Mouse (Mus musculus): Measurements from ENCODE around the gene Tdrd12.
A peak's percentile ranks its signal among the peaks of the same experiment; 100 is the strongest.
"Not testable (repeated sequence)": the region's sequence is repeated elsewhere in the genome, so short reads cannot be mapped to it uniquely, and the experiment has no call there.

The Tdrd12 gene

DNA sequence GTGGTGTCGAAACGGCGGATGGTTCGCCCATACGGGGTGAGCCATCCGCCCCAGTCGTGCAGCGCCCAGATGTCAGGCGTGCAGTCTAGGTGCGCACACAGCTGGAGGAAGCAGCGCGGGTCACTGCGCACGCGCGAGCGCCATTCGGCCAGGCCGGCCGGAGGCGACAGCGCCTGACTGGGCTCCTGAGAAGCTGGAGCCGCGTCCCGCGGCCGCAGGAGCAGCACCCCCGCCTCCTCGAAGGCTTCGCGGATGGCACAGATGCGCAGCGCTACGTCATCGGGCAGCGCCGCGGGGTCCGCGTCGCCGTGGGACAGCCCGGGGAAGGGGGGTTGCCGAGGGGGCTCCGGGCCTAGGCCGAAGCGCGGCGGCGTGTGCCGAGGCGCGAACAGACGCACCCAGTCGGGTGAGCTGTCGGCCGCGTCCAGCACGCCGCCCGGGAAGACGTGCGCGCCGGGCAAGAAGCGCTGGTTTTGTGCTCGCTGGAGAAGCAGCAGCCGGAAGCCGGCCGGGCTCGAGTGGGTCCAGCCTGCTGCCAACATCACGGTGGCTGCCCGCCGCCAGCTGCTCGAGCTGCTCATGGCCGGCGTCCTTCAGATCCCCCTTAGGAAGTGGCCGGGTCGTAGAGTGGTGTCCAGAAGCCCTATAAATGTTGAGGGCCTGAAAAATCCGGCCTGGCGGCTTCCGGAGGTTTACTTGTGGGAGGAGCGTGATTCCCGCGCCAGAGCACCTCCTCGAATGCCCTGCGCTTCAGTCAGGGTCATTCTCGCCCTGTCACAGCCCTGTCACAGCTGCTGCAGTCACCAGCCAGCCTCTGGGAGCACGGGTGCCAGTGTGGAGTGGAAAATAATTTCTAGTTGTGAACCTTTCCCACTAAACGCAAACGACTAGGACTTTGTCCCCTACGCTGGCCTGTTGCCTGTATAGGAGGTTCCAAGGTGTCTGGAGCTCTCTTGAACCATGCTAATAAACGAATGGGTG is 18.0 kb upstream of the Tdrd12 start:
- peak; percentile 91 for DNase-seq

- peak; percentile 46 to 70 for DNase-seq
Measured at GRCm38 (mm10) chr7:35554605-35555175, 17.1 kb upstream of the Tdrd12 start.

DNA sequence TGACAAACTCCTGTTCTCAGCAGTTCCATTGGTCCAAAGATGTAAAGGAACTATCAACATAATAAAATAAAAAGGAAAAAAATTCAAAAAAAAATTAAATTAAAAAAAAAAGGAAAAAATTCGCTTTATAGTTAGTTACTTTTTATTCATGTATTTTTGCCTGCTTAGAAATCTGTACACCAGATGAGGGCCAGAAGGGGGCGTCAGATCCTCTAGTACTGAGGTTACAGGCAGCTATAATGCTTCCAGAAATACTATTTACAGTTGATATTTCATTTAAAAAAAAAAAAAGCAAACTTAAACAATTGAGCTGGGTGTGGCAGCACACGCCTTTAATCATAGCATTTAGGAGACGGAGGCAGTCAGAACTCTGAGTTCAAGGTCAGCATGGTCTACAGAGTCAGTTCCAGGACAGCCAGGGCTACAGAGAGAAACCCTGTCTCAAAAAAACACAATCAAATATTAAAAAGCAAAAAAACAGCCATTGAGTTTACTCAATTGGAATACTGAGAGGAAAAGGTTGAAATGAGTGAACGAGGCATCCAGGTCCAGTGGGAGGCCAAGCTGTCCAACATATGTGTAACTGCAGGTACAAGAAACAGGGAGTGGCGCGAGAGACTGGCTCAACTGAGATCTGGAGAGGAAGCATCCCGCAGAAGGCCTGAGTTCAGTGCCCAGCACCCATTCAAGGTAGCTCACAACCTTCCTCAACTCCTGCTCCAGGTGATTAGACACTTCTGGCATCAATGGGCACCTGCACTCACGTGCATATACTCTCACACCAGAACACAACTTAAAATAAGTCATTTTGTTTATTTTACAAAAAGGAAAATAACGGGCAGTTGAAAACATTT is 16.4 kb upstream of the Tdrd12 start:
- DNase-seq: peak; percentile 33 to 63

DNA sequence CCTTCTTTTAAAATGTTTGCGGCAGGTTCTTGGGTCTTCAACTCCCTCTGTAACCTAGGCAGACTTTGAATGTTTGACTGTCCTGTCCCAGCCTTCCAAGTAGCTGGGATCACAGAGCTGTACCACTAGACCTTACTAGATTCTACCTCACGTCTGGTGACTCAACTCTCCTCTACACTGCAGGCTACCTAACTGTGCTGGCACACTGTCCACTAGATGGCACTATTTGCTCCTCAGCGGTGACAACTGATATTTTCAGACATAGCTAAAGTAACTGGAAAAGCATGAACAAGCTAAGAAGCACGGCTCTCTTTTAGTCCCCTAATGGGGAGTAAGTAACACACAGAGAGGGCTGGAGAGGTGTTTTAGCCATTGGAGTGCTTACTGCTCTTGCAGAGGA is 8.3 kb upstream of the Tdrd12 start:
- DNase-seq: peak; percentile 44 to 71

DNA sequence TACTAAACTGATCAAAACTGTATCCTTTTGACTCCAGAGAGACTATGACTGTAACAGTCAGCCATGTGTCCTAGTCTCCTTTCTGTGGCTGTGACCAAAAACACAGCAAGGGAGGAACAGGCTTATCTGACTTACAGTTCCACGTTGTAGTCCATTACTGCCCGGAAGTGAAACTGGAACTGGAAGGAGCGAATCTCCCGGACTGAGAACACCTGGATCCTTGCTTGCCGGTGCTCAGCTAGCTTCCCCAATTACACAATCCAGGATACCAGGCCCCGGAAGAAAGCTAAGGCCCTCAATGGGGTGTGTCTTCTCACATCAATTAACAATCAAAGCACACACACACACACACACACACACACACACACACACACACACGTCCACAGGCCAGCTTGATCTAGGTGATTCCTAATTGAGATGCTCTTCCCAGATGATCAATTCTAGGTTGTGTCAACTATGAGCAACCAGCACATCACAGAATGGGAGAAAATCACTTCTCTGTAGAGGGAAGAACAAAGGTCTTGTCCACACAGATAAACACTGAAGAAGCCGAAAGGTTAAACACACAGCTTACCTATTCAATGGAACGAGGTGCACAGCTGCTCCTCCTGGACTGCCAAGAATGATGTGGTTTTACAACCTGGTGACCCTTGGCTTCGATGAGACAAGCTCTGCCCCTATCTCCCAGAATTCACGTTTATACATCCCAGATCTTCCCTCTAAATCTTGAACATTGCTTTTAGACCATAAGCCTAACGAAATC is 1.6 kb downstream of the Tdrd12 start:
- DNase-seq: no peak

DNA sequence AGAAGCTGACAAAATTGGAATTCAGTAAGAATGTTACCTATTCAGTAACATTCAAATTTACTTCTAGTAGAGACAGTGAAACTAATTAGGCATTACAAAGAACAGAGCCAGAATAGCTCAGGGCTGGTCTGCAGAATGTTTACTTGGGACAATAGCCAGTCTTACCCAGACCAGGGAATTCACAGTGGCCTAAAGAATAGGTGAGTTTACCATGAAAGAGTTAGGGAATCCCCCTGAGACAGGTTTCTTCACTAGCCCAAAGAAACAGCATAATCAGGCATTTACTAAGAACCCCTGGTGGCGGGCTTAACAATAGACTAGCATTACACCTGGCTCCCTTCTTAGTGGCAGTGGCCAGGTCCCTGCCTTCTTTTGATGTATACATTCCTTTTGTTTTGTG is 7.0 kb downstream of the Tdrd12 start:
- not testable (repeated sequence) for DNase-seq

DNA sequence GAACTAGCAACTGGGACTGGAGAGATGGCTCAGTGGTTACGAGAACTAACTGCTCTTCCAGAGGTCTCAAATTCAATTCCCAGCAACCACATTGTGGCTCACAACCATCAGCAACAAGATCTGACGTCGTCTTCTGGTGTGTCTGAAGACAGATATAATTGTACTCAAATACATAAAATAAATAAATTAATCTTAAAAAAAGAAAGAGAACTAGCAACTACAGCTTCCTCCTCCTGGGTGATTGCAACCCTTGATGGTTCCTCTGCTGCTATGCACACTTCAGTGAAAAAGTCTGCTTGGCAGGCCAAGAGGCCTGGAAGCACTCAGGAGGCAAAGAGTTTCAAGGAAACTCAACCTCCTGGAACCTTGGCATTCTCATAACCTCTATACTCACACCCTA is 7.5 kb downstream of the Tdrd12 start:
- DNase-seq: no peak

- DNase-seq: no peak
Measured at GRCm38 (mm10) chr7:35526795-35527194, 10.8 kb downstream of the Tdrd12 start.

- DNase-seq: peak in 1 of 2 experiments; percentile 12
Measured at GRCm38 (mm10) chr7:35501995-35502394, 35.5 kb downstream of the Tdrd12 start.

- DNase-seq: no peak
Measured at GRCm38 (mm10) chr7:35497516-35497915, 40.0 kb downstream of the Tdrd12 start.

GRCm38 (mm10) chr7:35491005-35491404 is 46.5 kb downstream of the Tdrd12 start:
- DNase-seq: no peak

- no peak for DNase-seq
Measured at GRCm38 (mm10) chr7:35490186-35490585, 47.4 kb downstream of the Tdrd12 start.

- no peak for DNase-seq
Measured at GRCm38 (mm10) chr7:35486553-35486952, 51.0 kb downstream of the Tdrd12 start.

DNA sequence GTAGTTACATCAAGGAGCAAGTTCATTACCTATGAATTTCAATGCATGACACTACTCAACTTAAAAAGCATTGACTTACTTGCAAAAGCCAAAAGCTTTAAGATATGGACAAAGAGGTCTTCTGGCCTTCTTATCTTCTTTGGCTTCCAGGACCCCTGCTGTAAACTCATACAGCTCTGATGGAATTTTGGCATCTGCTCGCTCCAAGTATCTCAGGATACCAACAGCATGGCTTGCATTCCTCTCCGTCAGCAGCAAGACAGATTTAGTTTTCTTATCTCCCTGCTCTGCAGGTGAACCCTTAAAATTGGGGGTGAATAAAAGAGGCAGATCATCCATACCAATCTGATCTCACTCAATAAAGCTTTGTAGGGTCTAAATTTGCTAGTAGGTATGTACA is 52.4 kb downstream of the Tdrd12 start:
- DNase-seq: no peak

GRCm38 (mm10) chr7:35476457-35476856 is 61.1 kb downstream of the Tdrd12 start:
- DNase-seq: no peak

DNA sequence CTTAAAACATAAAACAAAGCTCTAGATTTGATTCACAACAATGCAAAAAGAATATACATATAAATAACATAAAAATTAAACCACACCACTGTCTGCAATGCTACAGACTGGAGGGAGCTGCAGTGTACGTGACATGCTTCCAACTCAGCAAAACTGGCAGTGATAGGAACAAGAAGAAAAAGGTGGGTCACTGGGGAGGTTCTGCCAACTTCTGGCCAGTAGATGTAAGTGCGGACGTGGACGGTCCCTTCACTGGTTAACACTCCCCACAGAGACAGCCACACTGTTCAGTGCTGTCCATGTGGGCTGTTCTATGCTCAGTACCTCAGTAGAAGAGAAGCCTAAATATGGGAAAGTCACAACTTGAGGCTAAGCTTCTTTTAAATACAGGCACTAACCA is 66.8 kb downstream of the Tdrd12 start:
- no peak for DNase-seq

DNA sequence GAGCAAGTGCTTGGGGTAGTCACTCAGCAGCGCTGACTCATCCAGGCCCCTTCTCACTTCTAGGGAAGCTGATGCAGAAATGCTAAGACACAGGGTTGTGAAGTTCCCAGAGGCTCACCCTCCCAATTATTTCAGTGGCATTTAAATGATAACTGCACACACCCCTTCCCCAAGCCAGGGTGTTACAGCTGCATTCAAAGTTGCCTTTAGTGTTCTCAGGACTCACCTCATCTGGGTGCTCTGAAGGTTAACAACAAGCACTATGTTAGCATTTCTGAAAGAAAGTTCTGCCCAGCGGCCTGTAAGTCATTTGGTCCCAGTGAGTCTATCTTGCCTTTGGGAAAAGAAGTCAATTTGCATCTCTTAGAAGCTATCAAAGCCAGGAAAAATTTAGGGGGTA is 69.7 kb downstream of the Tdrd12 start:
- DNase-seq: no peak

GRCm38 (mm10) chr7:35465027-35465426 is 72.5 kb downstream of the Tdrd12 start:
- no peak for DNase-seq

GRCm38 (mm10) chr7:35460971-35461370 is 76.6 kb downstream of the Tdrd12 start:
- DNase-seq: no peak

- no peak for DNase-seq
Measured at GRCm38 (mm10) chr7:35456091-35456814, 81.3 kb downstream of the Tdrd12 start.

DNA sequence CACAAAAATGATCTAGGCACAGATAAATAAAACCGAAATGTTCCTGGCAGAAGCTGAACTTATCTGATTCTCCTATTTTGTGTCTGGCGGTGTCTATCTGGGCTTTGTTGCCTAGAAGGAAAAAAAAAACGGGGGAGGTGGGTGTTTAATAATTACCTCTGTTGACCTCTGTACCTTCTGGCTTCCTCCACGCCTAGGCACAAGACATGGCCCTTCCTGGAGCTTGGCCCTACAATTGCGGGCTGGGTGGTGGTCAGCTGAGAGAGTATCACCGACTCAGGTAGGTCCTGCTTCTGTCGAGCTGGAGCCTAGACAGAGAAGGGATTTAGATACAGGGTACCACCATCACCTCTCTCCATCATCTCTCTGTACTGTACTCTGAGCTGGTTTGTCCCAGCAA is 88.7 kb downstream of the Tdrd12 start:
- no peak for DNase-seq

All from cerebellum, postnatal 25 days (tissue).